Mouse (Mus musculus) intestine, embryonic 16.5 days (tissue): ENCODE measurements around the gene Gstp3. TPM values are rescaled to one million over a fixed set of nuclear protein-coding genes. Genes with fewer than 3 reads are reported as not detected.
A peak's percentile ranks its signal among the peaks of the same experiment; 100 is the strongest.
"Not testable (repeated sequence)": the region's sequence is repeated elsewhere in the genome, so short reads cannot be mapped to it uniquely, and the experiment has no call there.

ENCODE experiments used
- ATAC-seq: fragments of 200-750 bp; cut with Nextera tagmentation; 2 replicates; pipeline ENCODE4 v1.8.0; 2017; ENCODE audit warnings: moderate TSS enrichment, moderate library complexity
- H3K27ac ChIP-seq: fragments of 300-500 bp; sonication (generic); 2 replicates; pipeline ENCODE4 v1.5.1; 2014; ENCODE audit warnings: mild to moderate bottlenecking, low read length
- H3K27me3 ChIP-seq: fragments of 300-500 bp; sonication (generic); replicated peaks from 2 replicates; pipeline ENCODE4 v1.6.1; 2014; ENCODE audit warnings: low read length, control low read depth, mixed read lengths; ENCODE audit not compliant: control insufficient read depth, insufficient read depth
- H3K36me3 ChIP-seq: fragments of 300-500 bp; sonication (generic); 2 replicates; pipeline ENCODE4 v1.6.1; 2014; ENCODE audit warnings: low read length, control low read depth; ENCODE audit not compliant: control insufficient read depth, insufficient read depth
- H3K4me1 ChIP-seq: fragments of 300-500 bp; sonication (generic); 2 replicates; pipeline ENCODE4 v1.6.1; 2014; ENCODE audit warnings: low read length, control low read depth, mixed read lengths; ENCODE audit not compliant: control insufficient read depth, insufficient read depth
- H3K4me2 ChIP-seq: fragments of 300-500 bp; sonication (generic); 2 replicates; pipeline ENCODE4 v1.6.1; 2014; ENCODE audit warnings: low read depth, low read length, control low read depth
- H3K4me3 ChIP-seq: fragments of 300-500 bp; sonication (generic); 2 replicates; pipeline ENCODE4 v1.5.1; 2014; ENCODE audit warnings: mild to moderate bottlenecking, low read length
- H3K9ac ChIP-seq: fragments of 300-500 bp; sonication (generic); 2 replicates; pipeline ENCODE4 v1.6.1; 2014; ENCODE audit warnings: low read depth, low read length
- H3K9me3 ChIP-seq: fragments of 300-500 bp; sonication (generic); 2 replicates; pipeline ENCODE4 v1.6.1; 2016; ENCODE audit warnings: low read length, control low read depth; ENCODE audit not compliant: control insufficient read depth
- WGBS: fragments of 180-500 bp; shearing (Covaris S2); extraction: QIAGEN DNeasy Blood & Tissue Kit; methylation state at CpG from one replicate; pipeline ENCODE4 v1.1.7; 2014; 5-methylcytosine and 5-hydroxymethylcytosine counted together
- polyA plus RNA-seq: library from polyadenylated mRNA; unstranded; fragments of >200 nt; fragmentation: Nextera tagmentation; extraction: Ambion mirVana; gene quantifications from 2 replicates; pipeline ENCODE4 v1.2.1, GENCODE M21; 2015

Gstp3 gene
- polyA plus RNA-seq, 1 experiment from 2014 or later, result 15.1 TPM

DNA sequence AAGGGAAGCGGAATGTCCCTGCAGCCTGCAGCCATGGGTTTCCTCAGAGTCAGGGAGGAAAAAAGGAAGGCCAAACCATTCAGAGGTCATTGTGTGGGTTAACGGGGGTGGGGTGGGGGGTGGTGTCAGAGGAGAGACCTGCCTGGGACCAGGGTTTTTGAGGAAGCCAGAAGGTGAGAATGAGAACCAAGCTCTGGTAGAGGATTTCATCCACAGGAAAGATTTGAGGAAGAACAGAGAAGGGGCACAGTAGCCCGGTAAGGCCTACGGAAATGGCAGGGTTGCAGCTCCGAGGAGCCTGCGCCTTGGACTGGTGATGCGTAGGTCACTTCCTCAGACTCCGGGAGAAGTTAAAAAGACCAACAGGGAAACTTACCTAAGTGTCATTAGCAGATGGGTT, 11.4 kb upstream of the Gstp3 start:
- no peak overlapping the region for H3K9ac ChIP-seq
- H3K4me3 ChIP-seq, result no peak overlapping the region
- no peak overlapping the region for H3K27ac ChIP-seq
- H3K36me3 ChIP-seq, result no peaks in the 10 kb centered on the region
- no peak for ATAC-seq
- WGBS, result 84% methylated on average over 8 of the region's 8 CpGs
- peaks cover 8% of the 10 kb centered on the region; the same call in 1 of the 2 replicates for H3K4me1 ChIP-seq
- no peaks in the 10 kb centered on the region for H3K9me3 ChIP-seq
- no peaks in the 10 kb centered on the region for H3K27me3 ChIP-seq
- H3K4me2 ChIP-seq, result no peak overlapping the region

GRCm38 (mm10) chr19:4070311-4070710, 10.9 kb upstream of the Gstp3 start:
- Histone ChIP-seq H3K4me2 (no peak overlapping the region), H3K36me3 (no peaks in the 10 kb centered on the region), H3K27ac (no peak overlapping the region), H3K4me1 (peaks cover 8% of the 10 kb centered on the region; the same call in 1 of the 2 replicates), H3K4me3 (no peak overlapping the region), H3K27me3 (no peaks in the 10 kb centered on the region), H3K9me3 (no peaks in the 10 kb centered on the region), H3K9ac (no peak overlapping the region)
- ATAC-seq, result no peak
- 70% methylated on average over 15 of the region's 15 CpGs for WGBS

DNA sequence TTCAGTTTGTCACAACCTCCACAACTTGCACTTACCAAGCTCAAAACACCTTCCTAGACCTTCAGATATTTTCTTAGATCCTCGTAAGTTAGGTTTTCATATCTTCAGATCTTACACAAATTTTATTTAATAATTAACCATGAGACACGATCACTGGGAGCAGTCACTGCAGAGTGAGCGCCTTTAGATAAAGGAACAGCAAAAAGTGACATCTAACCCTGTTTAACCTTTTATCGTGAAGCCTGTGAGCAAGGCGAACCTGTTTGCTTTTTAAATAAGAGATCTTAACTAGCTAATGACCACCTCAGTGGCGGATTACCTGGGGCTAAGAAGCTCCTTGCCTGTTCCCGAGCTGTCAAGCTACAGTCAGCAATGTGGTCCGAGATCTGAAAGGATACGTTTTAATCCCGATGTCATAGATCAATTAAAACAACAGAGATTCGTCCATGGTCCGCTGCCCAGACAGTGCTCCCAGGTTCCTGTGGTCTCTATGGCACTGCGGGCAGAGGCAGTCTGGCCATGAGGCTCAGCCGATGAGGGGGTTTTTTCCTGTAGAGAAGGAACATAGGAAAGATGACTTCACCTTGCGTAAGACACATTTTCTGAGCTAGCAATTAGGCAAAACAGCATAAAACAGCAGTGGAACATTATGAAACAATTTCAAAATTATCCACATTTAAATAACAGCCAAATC, 9.5 kb upstream of the Gstp3 start:
- Histone ChIP-seq H3K9me3 (no peaks in the 10 kb centered on the region), H3K4me3 (peak overlapping the region; percentile 2; the same call in 1 of the 2 replicates), H3K4me1 (peaks cover 8% of the 10 kb centered on the region; the same call in 1 of the 2 replicates), H3K27ac (no peak overlapping the region), H3K27me3 (no peaks in the 10 kb centered on the region), H3K36me3 (no peaks in the 10 kb centered on the region), H3K9ac (no peak overlapping the region), H3K4me2 (peak overlapping the region; percentile 34; the same call in 1 of the 2 replicates)
- no peak for ATAC-seq
- 53% methylated on average over 15 of the region's 15 CpGs for WGBS

GRCm38 (mm10) chr19:4068242-4068641, 8.9 kb upstream of the Gstp3 start:
- not testable (repeated sequence) for H3K9me3 ChIP-seq, H3K27ac ChIP-seq, ATAC-seq, H3K9ac ChIP-seq, H3K4me3 ChIP-seq, H3K4me1 ChIP-seq, H3K36me3 ChIP-seq, H3K27me3 ChIP-seq
- H3K4me2 ChIP-seq, result peak overlapping the region; percentile 34; the same call in 1 of the 2 replicates
- 75% methylated on average over 2 of the region's 2 CpGs for WGBS

GRCm38 (mm10) chr19:4066877-4067276, 7.5 kb upstream of the Gstp3 start:
- Histone ChIP-seq H3K9me3 (no peaks in the 10 kb centered on the region), H3K4me2 (no peak overlapping the region), H3K27me3 (no peaks in the 10 kb centered on the region), H3K9ac (no peak overlapping the region), H3K27ac (no peak overlapping the region), H3K36me3 (no peaks in the 10 kb centered on the region), H3K4me1 (0 out of 2 replicates have a peak, but pooled peaks cover 2% of the 10 kb centered on the region), H3K4me3 (no peak overlapping the region)
- no peak for ATAC-seq

- Histone ChIP-seq H3K27ac (no peak overlapping the region), H3K4me3 (no peak overlapping the region), H3K9me3 (no peaks in the 10 kb centered on the region), H3K36me3 (no peaks in the 10 kb centered on the region), H3K9ac (no peak overlapping the region), H3K4me2 (no peak overlapping the region), H3K27me3 (no peaks in the 10 kb centered on the region), H3K4me1 (0 out of 2 replicates have a peak, but pooled peaks cover 2% of the 10 kb centered on the region)
- 71% methylated on average over 6 of the region's 6 CpGs for WGBS
- no peak; the same call in 1 of the 2 replicates for ATAC-seq
These were observed 6.9 kb upstream of the Gstp3 start for GRCm38 (mm10) chr19:4066280-4066679.

DNA sequence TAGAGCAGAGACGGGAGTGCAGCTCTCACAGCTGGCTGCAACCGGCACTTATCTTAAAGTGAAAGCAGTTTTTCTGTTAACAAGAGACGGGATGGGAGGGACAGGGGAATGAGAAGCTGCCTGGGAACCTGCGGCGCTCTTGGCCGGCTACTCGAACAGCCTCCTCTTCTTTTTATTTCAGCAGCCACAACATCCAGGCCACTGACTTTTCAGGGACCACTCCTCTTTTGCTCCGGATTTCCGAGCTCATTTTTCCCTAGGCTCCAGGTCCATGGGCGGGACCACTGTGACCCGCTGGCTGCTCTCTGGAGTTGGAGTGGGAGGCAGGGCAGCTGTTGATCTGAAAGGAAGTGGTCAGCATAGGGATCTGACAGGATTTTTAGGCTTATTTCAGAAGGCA, 5.1 kb upstream of the Gstp3 start:
- H3K36me3 ChIP-seq, result not testable (repeated sequence)
- 7% methylated on average over 2 of the region's 11 CpGs for WGBS

DNA sequence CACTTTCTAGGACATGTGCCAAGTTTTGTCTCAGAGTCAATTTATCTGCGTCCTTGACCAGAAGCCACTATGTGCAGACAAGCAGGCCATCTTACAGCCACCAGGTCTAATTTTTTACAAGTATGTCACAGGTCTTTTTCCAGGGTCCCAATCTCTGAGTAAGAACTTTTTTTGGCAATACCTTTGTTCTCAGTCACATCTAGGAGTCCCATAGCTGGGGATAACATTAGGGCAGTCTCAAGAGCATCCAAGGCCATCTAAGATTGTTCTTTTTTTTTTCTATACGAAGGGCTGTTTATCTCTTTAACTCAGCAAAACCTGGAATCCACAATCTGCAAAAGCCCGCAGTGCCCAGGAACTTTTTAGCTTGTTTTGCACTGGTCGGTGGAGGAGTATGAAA, 4.0 kb upstream of the Gstp3 start:
- not testable (repeated sequence) for H3K36me3 ChIP-seq, H3K4me2 ChIP-seq, H3K4me3 ChIP-seq, H3K4me1 ChIP-seq, ATAC-seq, H3K9ac ChIP-seq, H3K27ac ChIP-seq, H3K9me3 ChIP-seq, H3K27me3 ChIP-seq
- 57% methylated on average over 2 of the region's 4 CpGs for WGBS

More for the DNA sequence above, 5.1 kb upstream of the Gstp3 start:
- H3K4me2 ChIP-seq, H3K9ac ChIP-seq, ATAC-seq, H3K4me3 ChIP-seq, H3K27me3 ChIP-seq, H3K4me1 ChIP-seq, H3K9me3 ChIP-seq, H3K27ac ChIP-seq: not testable (repeated sequence)

DNA sequence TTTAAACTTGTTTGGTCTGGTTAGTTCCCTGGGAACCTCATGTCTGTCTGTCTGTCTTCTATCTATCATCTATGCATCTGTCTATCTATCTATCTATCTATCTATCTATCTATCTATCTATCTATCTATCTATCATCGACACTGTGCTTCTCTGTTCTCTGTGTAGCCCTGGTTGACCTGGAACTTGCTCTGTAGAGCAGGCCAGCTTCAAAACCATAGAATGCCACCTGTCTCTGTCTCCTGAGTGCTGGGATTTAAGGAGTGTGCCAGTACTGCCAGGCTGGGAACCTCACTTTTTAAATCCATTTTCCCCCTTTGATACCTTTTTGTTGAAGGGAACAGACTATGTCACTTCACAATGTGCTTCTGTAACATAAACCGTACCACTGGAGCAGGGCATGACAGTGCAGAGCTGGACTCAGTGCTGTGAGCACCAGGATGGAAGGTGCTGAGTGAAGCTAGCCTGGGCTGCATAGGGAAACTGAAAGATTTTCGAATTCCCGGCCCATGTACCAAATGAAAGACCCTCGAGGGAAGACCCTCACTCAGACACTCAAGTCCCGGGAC, 1.6 kb upstream of the Gstp3 start:
- Histone ChIP-seq H3K9ac (no peak overlapping the region), H3K27me3 (no peaks in the 10 kb centered on the region), H3K27ac (no peak overlapping the region), H3K4me1 (peaks cover 9% of the 10 kb centered on the region), H3K9me3 (no peaks in the 10 kb centered on the region), H3K36me3 (no peaks in the 10 kb centered on the region), H3K4me3 (no peak overlapping the region), H3K4me2 (no peak overlapping the region)
- WGBS, result 94% methylated on average over 6 of the region's 6 CpGs
- ATAC-seq, result no peak
